8 mouse cellular contexts compared by ENCODE assay signal in genomic region chr13:81710266-81710665, GRCm38 (mm10). TPM values are rescaled to one million over a fixed set of nuclear protein-coding genes. Genes with fewer than 3 reads are reported as not detected.
DNase-seq lines count a peak whose midpoint lies in the region; ATAC-seq and TF ChIP-seq lines count a peak whose summit lies in the region.

No protein-coding gene starts in this region.

- no peak for TF ChIP-seq POLR2A in spleen, adult 2 months (IDR thresholded peaks at IDR 0.05; ENCODE audit: low read depth, low read length)

- no peaks in the 10 kb centered on the region for H3K9me3 ChIP-seq in embryonic facial prominence, embryonic 15.5 days (replicated peaks)
- no peaks in the 10 kb centered on the region for H3K9me3 ChIP-seq in limb, embryonic 12.5 days
- H3K9me3 ChIP-seq in neural tube, embryonic 15.5 days (replicated peaks), result no peaks in the 10 kb centered on the region

- H3K4me3 ChIP-seq in spleen, adult 2 months (ENCODE audit: extremely low read depth, insufficient read depth, insufficient read length), result peak overlapping the region; percentile 93
- peak overlapping the region; percentile 75 for H3K4me3 ChIP-seq in embryonic facial prominence, embryonic 15.5 days (replicated peaks)
- H3K4me3 ChIP-seq in limb, embryonic 12.5 days (replicated peaks), result peak overlapping the region; percentile 73
- H3K4me3 ChIP-seq in neural tube, embryonic 15.5 days (replicated peaks), result peak overlapping the region; percentile 96

- peak overlapping the region; percentile 23 for H3K9ac ChIP-seq in embryonic facial prominence, embryonic 15.5 days
- H3K9ac ChIP-seq in limb, embryonic 12.5 days (replicated peaks), result peak overlapping the region; percentile 72
- peak overlapping the region; percentile 85 for H3K9ac ChIP-seq in neural tube, embryonic 15.5 days (replicated peaks)

- 0 out of 2 replicates have a peak overlapping the region, but pooled peaks have one; percentile 96 for H3K27ac ChIP-seq in spleen, adult 2 months (ENCODE audit: insufficient read depth, low read length)
- peak overlapping the region; percentile 91 for H3K27ac ChIP-seq in embryonic facial prominence, embryonic 15.5 days (replicated peaks)
- peak overlapping the region; percentile 62; the same call in 1 of the 2 replicates for H3K27ac ChIP-seq in limb, embryonic 12.5 days
- no peak overlapping the region for H3K27ac ChIP-seq in neural tube, embryonic 15.5 days (replicated peaks)

- 2% methylated on average over 7 of the region's 7 CpGs for WGBS in spleen, adult 2 months
- WGBS in embryonic facial prominence, embryonic 15.5 days, result under 1% methylated on average over 7 of the region's 7 CpGs
- WGBS in limb, embryonic 12.5 days, result under 1% methylated on average over 7 of the region's 7 CpGs
- 0% methylated on average over 7 of the region's 7 CpGs for WGBS in neural tube, embryonic 15.5 days

- no peaks in the 10 kb centered on the region for H3K36me3 ChIP-seq in spleen, adult 2 months (ENCODE audit: control insufficient read depth, insufficient read depth, low read length)
- no peaks in the 10 kb centered on the region for H3K36me3 ChIP-seq in embryonic facial prominence, embryonic 15.5 days
- no peaks in the 10 kb centered on the region for H3K36me3 ChIP-seq in limb, embryonic 12.5 days
- H3K36me3 ChIP-seq in neural tube, embryonic 15.5 days, result no peaks in the 10 kb centered on the region

- H3K4me1 ChIP-seq in spleen, adult 2 months (ENCODE audit: control insufficient read depth, insufficient read depth, insufficient read length), result peaks cover 6% of the 10 kb centered on the region; the same call in 1 of the 2 replicates
- no peaks in the 10 kb centered on the region for H3K4me1 ChIP-seq in embryonic facial prominence, embryonic 15.5 days
- H3K4me1 ChIP-seq in limb, embryonic 12.5 days (replicated peaks), result peaks cover 5% of the 10 kb centered on the region
- peaks cover 25% of the 10 kb centered on the region for H3K4me1 ChIP-seq in neural tube, embryonic 15.5 days

- ATAC-seq in embryonic facial prominence, embryonic 15.5 days (ENCODE audit: insufficient number of reproducible peaks, low FRiP score, low TSS enrichment, low read depth), result no peak
- ATAC-seq in limb, embryonic 12.5 days (ENCODE audit: insufficient number of reproducible peaks, insufficient read depth, low FRiP score, low TSS enrichment, low read depth), result no peak
- ATAC-seq in neural tube, embryonic 15.5 days (ENCODE audit: low FRiP score), result no peak

- intact Hi-C loops in left cerebral cortex, postnatal 14 days (cut with DNase I), result loop anchor here (5.0 kb wide), 2 partner anchors 52 to 53 kb away; partner anchors contain the start of gene Lysmd3

- DNase-seq in spleen, adult 2 months (ENCODE audit: low read depth in 1 of 2, low spot score in 2 of 2), result peak in 1 of 2 experiments; percentile 5
- no peak for DNase-seq in spleen, adult 18-20 months
- DNase-seq in retina, embryonic 14.5 days (ENCODE audit: low spot score), result no peak
- no peak for DNase-seq in left cerebral cortex, adult 18-20 months (ENCODE audit: low spot score in 2 of 2)
- DNase-seq in left cerebral cortex, postnatal 14 days (ENCODE audit: low spot score in 2 of 2), result no peak

- H3K4me2 ChIP-seq in embryonic facial prominence, embryonic 15.5 days (replicated peaks), result peak overlapping the region; percentile 68
- peak overlapping the region; percentile 96 for H3K4me2 ChIP-seq in limb, embryonic 12.5 days
- peak overlapping the region; percentile 89 for H3K4me2 ChIP-seq in neural tube, embryonic 15.5 days

- H3K27me3 ChIP-seq in spleen, adult 2 months (ENCODE audit: control insufficient read depth, insufficient read depth, low read length), result no peaks in the 10 kb centered on the region
- no peaks in the 10 kb centered on the region for H3K27me3 ChIP-seq in embryonic facial prominence, embryonic 15.5 days
- H3K27me3 ChIP-seq in limb, embryonic 12.5 days, result no peaks in the 10 kb centered on the region
- H3K27me3 ChIP-seq in neural tube, embryonic 15.5 days (replicated peaks), result no peaks in the 10 kb centered on the region

- TF ChIP-seq CTCF in spleen, adult 2 months (IDR thresholded peaks at IDR 0.05; ENCODE audit: extremely low read depth, insufficient read depth, insufficient read length, insufficient replicate concordance), result no peak

RNA-seq across cellular contexts. Expression of gene Polr3g, which starts 0.5 kb away (rescaled TPM):
- 1.2 and 2.1 TPM in 2 replicates for polyA plus RNA-seq in spleen, adult 2 months (2012; rRNA removed)
- polyA plus RNA-seq in embryonic facial prominence, embryonic 15.5 days (2015; fragmentation: Nextera tagmentation; extraction: Ambion mirVana), result 29.5 and 36.0 TPM in 2 replicates
- polyA plus RNA-seq in limb, embryonic 12.5 days (2016; fragmentation: Nextera tagmentation; extraction: Ambion mirVana), result 14.6 and 14.8 TPM in 2 replicates
- 8.2 and 8.9 TPM in 2 replicates for polyA plus RNA-seq in neural tube, embryonic 15.5 days (2015; fragmentation: Nextera tagmentation; extraction: Ambion mirVana)
- total RNA-seq in left cerebral cortex, adult 18-20 months (2021), result 1 to 10 TPM; 5.0 to 5.6 TPM
- total RNA-seq in left cerebral cortex, postnatal 14 days (2021), result 1 to 10 TPM; 2.5 to 3.9 TPM

RNA-seq across cellular contexts. Expression of gene Mblac2, which starts 0.9 kb away (rescaled TPM):
- polyA plus RNA-seq in spleen, adult 2 months (2012; rRNA removed), result 2.0 and 2.5 TPM in 2 replicates
- polyA plus RNA-seq in embryonic facial prominence, embryonic 15.5 days (2015; fragmentation: Nextera tagmentation; extraction: Ambion mirVana), result 11.6 and 13.1 TPM in 2 replicates
- 4.7 and 5.2 TPM in 2 replicates for polyA plus RNA-seq in limb, embryonic 12.5 days (2016; fragmentation: Nextera tagmentation; extraction: Ambion mirVana)
- 64.8 and 65.6 TPM in 2 replicates for polyA plus RNA-seq in neural tube, embryonic 15.5 days (2015; fragmentation: Nextera tagmentation; extraction: Ambion mirVana)
- total RNA-seq in left cerebral cortex, adult 18-20 months (2021), result 10 to 100 TPM; 19.6 to 21.3 TPM
- total RNA-seq in left cerebral cortex, postnatal 14 days (2021), result 10 to 100 TPM; 25.4 to 27.9 TPM

RNA-seq across cellular contexts. Expression of gene Lysmd3, which starts 52.8 kb away (rescaled TPM):
- polyA plus RNA-seq in spleen, adult 2 months (2012; rRNA removed), result 3.2 and 16.4 TPM in 2 replicates
- polyA plus RNA-seq in embryonic facial prominence, embryonic 15.5 days (2015; fragmentation: Nextera tagmentation; extraction: Ambion mirVana), result 25.2 and 25.8 TPM in 2 replicates
- 24.5 and 26.8 TPM in 2 replicates for polyA plus RNA-seq in limb, embryonic 12.5 days (2016; fragmentation: Nextera tagmentation; extraction: Ambion mirVana)
- polyA plus RNA-seq in neural tube, embryonic 15.5 days (2015; fragmentation: Nextera tagmentation; extraction: Ambion mirVana), result 17.6 and 18.5 TPM in 2 replicates
- 10 to 100 TPM; 12.7 to 16.3 TPM for total RNA-seq in left cerebral cortex, adult 18-20 months (2021)
- total RNA-seq in left cerebral cortex, postnatal 14 days (2021), result 10 to 100 TPM in 1 of 2 experiments, 1 to 10 TPM in 1; 9.7 to 10.9 TPM

Comparison
In these comparisons a context has a peak if more than half of its experiments do, and no peak if none do; other contexts are left out.
1. H3K9ac ChIP-seq: peak in every context shown above with its lines; median percentile 85 in neural tube, embryonic 15.5 days; 72 in limb, embryonic 12.5 days; 23 in embryonic facial prominence, embryonic 15.5 days.